Mouse (Mus musculus) MEL-GATA-1-ER (cell line): ENCODE data around the gene Pde6d.
"Not testable (repeated sequence)": the region's sequence is repeated elsewhere in the genome, so short reads cannot be mapped to it uniquely, and the experiment has no call there.

Experiments used
- DNase-seq: peaks from one replicate; pipeline ENCODE4 v3.0.0-alpha.2; 2012; ENCODE audit warnings: low read depth; ENCODE audit errors: extremely low read depth

The Pde6d gene

DNA sequence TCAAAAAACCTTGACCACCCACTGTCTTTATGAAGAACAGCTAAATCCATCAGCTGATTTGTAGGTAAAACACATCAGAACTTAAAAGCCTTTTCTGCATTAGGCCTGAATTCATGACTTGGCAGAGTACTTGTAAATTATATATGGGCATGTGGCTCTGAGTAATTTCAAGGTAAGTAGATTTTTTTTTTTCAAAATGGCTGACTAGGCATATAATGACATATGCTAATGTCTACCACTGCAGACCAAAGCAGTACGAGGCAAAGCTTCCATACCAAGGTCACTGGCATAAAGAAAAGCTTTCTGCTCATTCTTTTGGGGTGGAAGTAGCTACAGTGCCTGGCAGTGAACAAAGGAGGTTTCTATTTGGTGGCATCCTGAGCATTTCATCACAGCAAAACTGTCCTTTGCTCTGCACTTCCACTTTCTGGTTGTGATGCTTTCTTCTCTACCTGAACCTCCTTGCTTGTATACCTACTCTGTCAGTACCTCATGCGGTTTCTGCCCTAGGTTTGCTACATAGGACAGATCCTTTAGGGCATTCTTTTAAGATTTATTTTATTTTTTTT lies 13.1 kb downstream of the Pde6d start:
- DNase-seq, result no peak

DNA sequence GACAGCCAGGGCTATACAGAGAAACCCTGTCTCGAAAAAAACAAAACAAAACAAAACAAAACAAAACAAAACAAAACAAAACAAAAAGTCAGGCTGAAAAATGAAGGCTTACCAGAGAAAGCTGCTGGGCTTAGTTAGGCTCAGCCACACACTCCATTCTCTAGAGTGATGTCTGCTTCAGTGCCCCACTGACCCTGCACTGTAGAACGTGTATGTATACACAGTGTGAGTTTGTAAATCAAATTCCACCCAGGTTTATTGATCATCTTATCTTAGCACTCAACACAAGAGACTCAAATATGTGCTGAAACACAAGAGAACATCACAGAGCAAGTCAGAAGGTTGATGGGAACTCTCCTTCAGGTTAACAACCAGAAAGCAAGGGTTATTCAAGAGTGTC lies 14.0 kb downstream of the Pde6d start:
- no peak for DNase-seq

- no peak for DNase-seq
Observed at GRCm38 (mm10) chr1:86562663-86563062, 19.8 kb downstream of the Pde6d start.

DNA sequence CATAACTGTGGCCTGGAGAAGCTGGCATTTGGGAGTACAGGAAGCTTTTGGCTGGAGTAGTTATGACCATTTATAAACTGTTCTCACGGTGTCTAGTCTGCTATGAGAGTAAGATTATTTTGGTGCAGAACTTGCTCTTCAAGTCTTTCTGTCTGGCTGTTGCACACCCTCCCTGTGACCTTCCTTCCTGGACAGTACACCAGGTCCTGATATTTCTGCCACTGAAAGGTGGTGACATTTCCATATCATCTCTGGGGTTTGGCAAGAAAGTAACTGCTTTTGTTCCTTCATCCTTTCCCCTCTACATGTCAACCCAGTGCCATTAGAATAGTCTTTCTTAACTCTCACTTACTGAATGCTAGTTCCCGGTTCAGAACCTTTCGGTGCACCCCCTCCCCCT lies 23.2 kb downstream of the Pde6d start:
- DNase-seq, result no peak

DNA sequence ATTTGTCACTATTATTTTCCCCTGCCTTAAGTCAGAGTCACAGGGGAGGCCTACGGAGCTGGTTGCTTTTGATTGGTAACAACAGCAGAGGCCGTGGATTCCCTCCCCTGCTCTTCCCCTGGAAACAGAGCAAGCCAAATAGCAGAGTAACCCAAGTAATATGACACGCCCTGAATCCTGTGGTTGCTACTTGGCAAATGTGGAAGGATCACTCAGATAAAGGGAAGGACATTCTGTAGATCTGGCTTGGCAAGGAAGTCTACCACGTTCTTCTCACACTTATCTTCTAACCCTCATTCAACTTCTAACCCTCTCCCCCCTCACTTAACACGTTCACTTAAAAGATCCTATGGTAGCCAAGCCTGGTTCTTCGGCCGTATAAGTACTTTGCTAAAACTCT lies 24.6 kb downstream of the Pde6d start:
- DNase-seq, result peak; percentile 95

DNA sequence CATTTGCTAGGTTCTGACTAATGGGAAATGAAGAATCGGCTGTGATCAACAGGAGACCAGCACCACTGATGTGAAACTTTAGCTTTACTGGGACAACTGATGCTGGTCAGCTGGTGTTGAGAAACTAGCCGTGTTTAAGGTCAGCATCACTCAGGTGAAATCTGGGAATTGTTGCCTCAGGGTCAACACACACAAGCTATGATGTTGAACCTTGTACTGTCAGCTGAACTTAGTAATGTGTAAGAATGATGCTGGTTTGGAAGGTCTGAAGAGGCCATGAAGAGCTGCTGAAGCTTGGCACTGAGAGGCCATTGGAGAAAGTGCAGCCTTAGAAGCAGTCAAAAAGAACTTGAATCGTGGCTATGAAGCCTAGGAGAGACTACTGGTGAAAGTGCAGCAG lies 26.8 kb downstream of the Pde6d start:
- DNase-seq, result no peak

DNA sequence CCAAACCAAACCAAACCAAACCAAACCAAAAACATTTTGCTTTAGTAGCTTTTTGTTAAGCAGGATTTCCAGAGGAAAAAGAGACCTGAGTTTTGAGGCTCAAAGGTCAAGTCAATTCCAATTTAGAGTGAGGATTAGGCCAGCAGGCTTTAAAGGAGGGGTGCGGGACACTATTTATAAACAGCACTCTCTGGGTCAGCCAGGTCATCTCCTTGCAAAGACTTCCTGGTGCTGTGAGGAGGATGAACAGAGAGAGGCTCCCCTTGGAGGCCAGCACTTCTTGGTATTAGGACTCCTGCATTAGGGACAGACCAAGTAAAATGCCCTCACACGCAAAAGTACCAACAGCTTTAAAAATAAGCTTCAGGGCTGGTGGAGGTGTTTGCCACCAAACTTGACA lies 30.6 kb downstream of the Pde6d start:
- no peak for DNase-seq

GRCm38 (mm10) chr1:86551299-86551698 lies 31.1 kb downstream of the Pde6d start:
- DNase-seq, result no peak

DNA sequence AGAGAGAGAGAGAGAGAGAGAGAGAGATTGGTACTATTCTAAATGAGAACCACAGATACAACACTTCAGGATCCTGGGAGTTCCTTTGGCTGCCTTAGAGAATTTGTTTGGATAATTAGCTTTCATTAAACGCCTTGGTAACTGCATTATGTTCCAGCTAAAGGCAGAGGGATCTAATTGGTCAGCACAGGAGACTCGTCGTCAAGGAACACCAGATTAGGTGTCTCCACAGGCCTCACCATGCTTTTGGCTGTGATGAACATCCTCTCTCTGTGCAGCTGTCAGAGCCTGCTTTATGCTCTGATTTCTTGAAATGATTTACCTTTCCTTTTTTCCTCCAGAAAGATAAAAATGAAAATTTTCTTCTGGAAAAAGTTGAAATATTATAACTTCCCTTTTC lies 35.6 kb downstream of the Pde6d start:
- no peak for DNase-seq

GRCm38 (mm10) chr1:86542584-86542983 lies 39.8 kb downstream of the Pde6d start:
- no peak for DNase-seq

DNA sequence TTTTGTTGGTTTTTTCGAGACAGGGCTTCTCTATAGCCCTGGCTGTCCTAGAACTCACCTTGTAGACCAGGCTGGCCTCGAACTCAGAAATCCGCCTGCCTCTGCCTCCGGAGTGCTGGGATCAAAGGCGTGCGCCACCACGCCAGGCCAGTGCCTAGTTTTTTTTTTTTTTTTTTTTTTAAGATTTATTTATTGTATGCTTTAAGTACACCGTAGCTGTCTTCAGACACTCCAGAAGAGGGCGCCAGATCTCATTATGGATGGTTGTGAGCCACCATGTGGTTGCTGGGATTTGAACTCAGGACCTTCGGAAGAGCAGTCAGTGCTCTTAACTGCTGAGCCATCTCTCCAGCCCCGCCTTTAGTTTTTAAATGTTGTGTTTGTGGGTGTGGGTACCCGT lies 42.8 kb downstream of the Pde6d start:
- DNase-seq, result not testable (repeated sequence)

- DNase-seq, result no peak
Observed at GRCm38 (mm10) chr1:86538383-86538782, 44.0 kb downstream of the Pde6d start.

- no peak for DNase-seq
Observed at GRCm38 (mm10) chr1:86533411-86534130, 48.9 kb downstream of the Pde6d start.

DNA sequence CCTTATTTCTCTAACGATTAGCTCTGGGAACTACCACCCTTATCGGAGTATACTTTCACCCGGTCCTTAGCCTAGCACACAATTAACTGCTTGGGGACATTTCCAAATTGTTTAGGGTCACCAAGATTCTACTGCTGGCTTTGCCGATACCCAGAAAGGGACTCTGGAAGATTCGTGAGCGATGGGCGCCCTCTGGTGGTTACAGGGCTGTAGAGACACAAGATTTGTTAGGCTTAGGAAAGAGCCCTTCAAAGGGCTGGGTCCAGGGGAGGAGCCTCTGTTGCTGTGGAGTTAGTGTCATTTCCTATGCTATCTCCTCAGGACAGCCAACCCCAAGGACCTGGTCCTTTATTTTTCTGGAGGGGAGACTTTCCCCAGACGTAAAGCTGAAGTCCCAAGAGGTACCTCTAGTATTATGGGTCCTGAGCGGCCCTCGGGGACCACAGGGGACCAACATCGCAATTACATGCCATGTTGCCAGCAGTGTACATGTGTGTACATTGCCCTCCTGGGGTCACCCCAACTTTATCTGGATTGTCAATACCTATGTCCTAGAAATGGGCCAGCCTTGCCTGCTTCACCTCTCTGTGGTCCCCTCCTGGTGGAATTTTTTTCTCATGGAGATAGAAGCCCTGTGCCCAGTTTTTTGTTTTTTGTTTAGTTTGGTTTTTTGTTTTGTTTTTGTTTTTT lies 49.9 kb downstream of the Pde6d start:
- DNase-seq, result peak; percentile 83

- no peak for DNase-seq
Observed at GRCm38 (mm10) chr1:86531547-86532321, 50.7 kb downstream of the Pde6d start.

GRCm38 (mm10) chr1:86530871-86531546 lies 51.4 kb downstream of the Pde6d start:
- DNase-seq, result no peak

DNA sequence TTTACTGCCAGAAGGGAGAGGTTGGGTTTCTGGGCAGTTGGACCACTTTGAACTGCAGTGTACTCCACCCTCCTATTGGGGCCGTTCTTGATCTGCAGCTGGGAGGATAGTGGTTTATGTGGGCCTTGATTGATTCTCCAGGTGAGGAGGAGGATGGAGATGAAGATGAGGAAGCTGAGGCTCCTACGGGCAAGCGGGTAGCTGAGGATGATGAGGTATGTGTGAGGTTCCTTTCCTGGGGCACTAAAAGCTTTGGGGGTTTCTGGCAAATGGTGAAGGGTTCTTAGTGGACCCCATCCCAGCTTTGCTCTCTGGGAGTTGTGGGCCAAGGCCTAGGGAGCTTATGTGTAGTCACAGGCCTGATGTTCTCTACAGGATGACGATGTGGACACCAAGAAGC lies 52.8 kb downstream of the Pde6d start:
- DNase-seq, result no peak

DNA sequence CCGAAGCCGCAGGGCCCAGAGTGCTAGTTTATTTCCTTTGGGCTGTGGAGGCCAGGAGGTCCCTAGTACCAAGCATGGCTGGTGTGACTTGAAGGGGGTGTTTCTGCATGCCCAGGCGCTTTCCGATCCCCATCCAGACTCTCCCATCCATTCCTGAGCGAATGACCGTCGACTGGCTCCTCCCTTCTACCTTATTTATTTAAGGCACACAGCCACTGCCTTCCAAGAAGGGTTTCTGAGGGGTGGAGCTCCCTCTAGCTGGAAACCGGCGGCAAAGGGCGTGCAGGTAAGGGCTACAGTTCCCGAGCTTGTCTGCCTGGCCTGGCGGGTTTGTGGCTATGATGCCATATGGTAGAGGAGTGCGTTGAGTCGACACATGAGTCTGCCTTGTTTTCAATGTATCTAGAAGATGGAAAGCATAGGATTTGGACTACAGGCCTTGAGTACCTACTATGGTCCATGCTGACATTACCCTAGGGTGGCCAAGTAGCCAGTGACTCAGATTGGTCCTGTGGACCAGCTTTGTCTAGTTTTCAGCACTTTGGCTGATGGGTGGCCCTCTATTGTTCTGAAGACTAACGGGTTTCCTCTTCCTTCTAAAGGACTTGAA lies 53.8 kb downstream of the Pde6d start:
- no peak for DNase-seq

DNA sequence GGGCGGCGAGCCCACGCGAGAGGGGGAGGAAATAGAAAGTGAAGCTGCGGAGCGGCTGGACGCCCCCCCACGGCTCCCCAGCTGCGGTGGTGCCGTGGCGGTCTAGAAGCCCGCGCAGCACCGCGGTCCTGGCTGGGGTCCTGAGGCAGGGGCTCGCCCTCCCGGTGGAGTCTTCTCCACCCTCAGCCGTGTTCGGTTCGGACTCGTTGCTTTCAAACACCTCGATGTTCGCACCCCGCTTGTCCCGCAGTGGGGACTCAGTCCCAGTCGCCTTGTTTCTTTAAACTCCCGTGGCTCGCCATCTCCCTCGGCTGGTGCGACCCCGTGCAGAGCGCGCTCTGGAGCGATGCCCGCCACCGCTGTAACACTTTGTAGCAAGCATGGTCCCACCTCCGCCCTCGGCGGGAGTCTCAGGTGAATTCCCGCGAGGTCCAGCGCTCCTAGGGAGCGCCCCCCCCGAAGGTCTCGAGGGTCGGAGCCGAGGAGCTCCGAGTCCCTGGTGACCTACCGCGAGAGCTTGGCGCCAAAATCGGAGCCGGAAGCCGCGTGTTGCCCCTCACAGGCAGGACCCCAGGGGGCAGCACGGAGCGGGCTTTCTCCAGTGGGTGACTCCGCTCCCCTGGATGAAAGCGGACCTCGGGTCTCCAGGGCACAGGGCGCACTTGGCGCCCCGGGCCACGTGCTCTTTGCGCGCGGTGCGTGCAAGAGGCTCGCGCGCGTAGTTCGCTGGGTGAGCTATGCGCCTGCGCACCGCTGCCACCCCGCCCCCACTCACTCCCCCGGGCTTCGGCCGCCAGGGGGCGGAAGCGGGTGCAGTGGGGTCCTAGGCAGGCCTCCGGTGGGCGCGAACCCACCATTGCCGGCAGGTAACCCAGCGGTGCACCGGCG lies 54.6 kb downstream of the Pde6d start:
- no peak for DNase-seq
